Mouse (Mus musculus) myocyte (in vitro differentiated cells): Measurements from ENCODE around the gene Dus1l. TPM values are rescaled to one million over a fixed set of nuclear protein-coding genes. Genes with fewer than 3 reads are reported as not detected.

ENCODE experiments used
- H3K27me3 ChIP-seq: one replicate; pipeline ENCODE4 v1.6.1; 2011; ENCODE audit not compliant: control insufficient read depth, insufficient read depth, insufficient read length
- H3K36me3 ChIP-seq: one replicate; pipeline ENCODE4 v1.6.1; 2011; ENCODE audit not compliant: control insufficient read depth, insufficient read depth
- H3K4me2 ChIP-seq: one replicate; pipeline ENCODE4 v1.6.1; 2011; ENCODE audit warnings: low read depth, control low read depth
- H3K4me3 ChIP-seq: one replicate; pipeline ENCODE4 v1.5.1; 2011; ENCODE audit warnings: mild to moderate bottlenecking, control low read depth, moderate library complexity
- H3K79me2 ChIP-seq: one replicate; pipeline ENCODE4 v1.6.1; 2011; ENCODE audit not compliant: control insufficient read depth, insufficient read depth
- H3ac ChIP-seq: one replicate; pipeline ENCODE4 v1.6.1; 2011; ENCODE audit not compliant: control insufficient read depth, insufficient read length
- CEBPB ChIP-seq: IDR thresholded peaks from 2 replicates; pipeline ENCODE4 v1.6.1; 2011; ENCODE audit warnings: mild to moderate bottlenecking, moderate library complexity; ENCODE audit not compliant: poor library complexity, insufficient read depth, severe bottlenecking
- E2F4 ChIP-seq: IDR thresholded peaks from one replicate; pipeline ENCODE4 v1.6.1; 2011; ENCODE audit warnings: mild to moderate bottlenecking, control low read depth, moderate library complexity; ENCODE audit not compliant: insufficient read depth
- MAX ChIP-seq: IDR thresholded peaks from one replicate; pipeline ENCODE4 v1.6.1; 2011; ENCODE audit warnings: low read depth, mild to moderate bottlenecking, control low read depth
- MYOD1 ChIP-seq, 3 experiments: IDR thresholded peaks; one replicate each; pipeline ENCODE4 v1.6.1; 2011; ENCODE audit warnings: control low read depth in 2 of 3, low read depth in 2 of 3, mild to moderate bottlenecking in 2 of 3, moderate library complexity in 1 of 3; ENCODE audit not compliant: insufficient read length in 2 of 3, control insufficient read depth in 1 of 3
- MYOG ChIP-seq, 3 experiments: IDR thresholded peaks; one replicate each; pipeline ENCODE4 v1.6.1; 2011; ENCODE audit warnings: control low read depth in 2 of 3, low read depth in 2 of 3, mild to moderate bottlenecking in 2 of 3; ENCODE audit not compliant: insufficient read length in 2 of 3, control insufficient read depth in 1 of 3, insufficient read depth in 1 of 3
- POLR2A ChIP-seq: IDR thresholded peaks from one replicate; pipeline ENCODE4 v1.6.1; 2011; ENCODE audit warnings: low read depth, mild to moderate bottlenecking, control low read depth, moderate library complexity; ENCODE audit not compliant: insufficient read length
- POLR2AphosphoS2 ChIP-seq: IDR thresholded peaks from one replicate; pipeline ENCODE4 v1.6.1; 2011; ENCODE audit warnings: low read depth, control low read depth; ENCODE audit not compliant: insufficient read length
- REST ChIP-seq: IDR thresholded peaks from one replicate; pipeline ENCODE4 v1.6.1; 2011; ENCODE audit warnings: mild to moderate bottlenecking, control low read depth, moderate library complexity; ENCODE audit not compliant: insufficient read depth, insufficient read length
- SRF ChIP-seq: IDR thresholded peaks from one replicate; pipeline ENCODE4 v1.6.1; 2011; ENCODE audit warnings: low read depth; ENCODE audit not compliant: control insufficient read depth, insufficient read length
- TCF12 ChIP-seq: IDR thresholded peaks from one replicate; pipeline ENCODE4 v1.6.1; 2011; ENCODE audit warnings: mild to moderate bottlenecking, control low read depth; ENCODE audit not compliant: poor library complexity, insufficient read depth, severe bottlenecking
- TCF3 ChIP-seq: IDR thresholded peaks from one replicate; pipeline ENCODE4 v1.6.1; 2011; ENCODE audit warnings: low read depth, control low read depth; ENCODE audit not compliant: insufficient read length
- USF1 ChIP-seq: IDR thresholded peaks from one replicate; pipeline ENCODE4 v1.6.1; 2011; ENCODE audit warnings: low read depth, mild to moderate bottlenecking, control low read depth, moderate library complexity
- polyA plus RNA-seq: library from polyadenylated mRNA; unstranded; fragments of >200 nt; fragmentation: generic; extraction: Trizol; gene quantifications from one replicate; pipeline ENCODE4 v1.2.1, GENCODE M21; 2012; ENCODE audit warnings: missing spikeins

Gene Dus1l
- polyA plus RNA-seq, 1 experiment = 58.3 TPM

DNA sequence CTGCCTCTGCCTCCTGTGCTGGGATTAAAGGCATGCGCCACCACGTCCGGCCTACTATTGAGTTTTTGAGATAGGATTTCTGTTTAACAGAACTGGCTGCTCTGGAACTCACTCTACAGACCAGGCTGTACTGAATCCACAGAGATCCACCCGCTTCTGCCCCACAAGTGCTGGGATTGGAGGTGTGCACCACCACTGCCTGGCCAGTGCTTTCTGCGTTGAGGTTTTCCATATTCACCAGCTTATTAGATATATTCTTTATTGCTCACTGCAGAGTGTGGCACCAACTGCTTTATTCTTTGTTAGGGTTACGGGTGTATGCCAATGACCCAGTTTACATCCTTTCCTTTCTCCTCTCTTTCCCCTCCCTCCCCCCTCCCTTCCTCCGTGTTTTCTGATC, 8.1 kb upstream of the Dus1l start:
- H3ac ChIP-seq = no peak overlapping the region
- no peaks in the 10 kb centered on the region for H3K27me3 ChIP-seq
- TF ChIP-seq E2F4 = no peak
- no peak for TF ChIP-seq REST
- no peak for TF ChIP-seq TCF12
- peak; percentile 79 for TF ChIP-seq POLR2AphosphoS2
- no peak overlapping the region for H3K4me3 ChIP-seq
- H3K4me2 ChIP-seq = no peak overlapping the region
- peaks cover 26% of the 10 kb centered on the region for H3K36me3 ChIP-seq
- no peaks in the 10 kb centered on the region for H3K79me2 ChIP-seq

DNA sequence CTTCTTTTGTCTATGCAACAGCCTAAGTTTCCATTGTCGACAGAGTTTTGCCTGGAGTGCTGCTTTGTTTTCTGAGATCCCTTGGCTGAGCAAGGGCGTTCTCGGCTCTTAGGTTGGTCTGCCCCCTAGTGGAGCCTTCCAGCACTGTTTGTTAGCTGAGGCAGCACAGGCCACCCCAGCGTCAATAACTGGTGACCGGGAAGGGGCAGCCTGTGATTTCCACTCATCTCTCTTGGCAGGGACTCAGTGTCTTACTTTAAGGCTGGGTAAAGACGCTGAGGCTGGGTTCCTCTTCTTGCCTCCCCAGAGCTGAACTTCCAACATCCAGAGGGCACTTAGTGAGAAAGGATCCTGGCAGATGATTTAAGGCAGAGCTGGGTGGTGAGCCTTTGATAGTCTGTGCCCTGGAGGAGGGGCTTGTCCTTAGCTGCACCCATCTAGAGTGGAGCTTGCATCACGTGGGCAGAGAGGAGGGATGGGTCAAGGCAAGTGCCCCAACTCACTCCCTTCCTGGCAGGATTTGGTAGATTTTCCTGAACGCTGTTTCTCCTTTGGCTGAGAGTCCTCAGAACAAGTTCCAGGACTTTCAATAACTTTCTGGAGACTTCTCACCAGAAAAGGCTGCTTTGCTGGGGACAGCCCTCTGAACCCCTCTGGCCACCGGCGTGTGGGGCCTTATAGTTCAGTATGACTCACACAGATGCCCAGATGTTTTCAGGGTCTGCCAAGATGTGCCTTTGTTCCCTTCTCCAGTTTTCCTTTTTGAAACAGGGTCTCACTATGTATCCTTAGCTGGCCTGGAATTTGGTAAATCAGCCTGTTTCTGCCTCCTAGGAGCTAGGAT, 4.1 kb upstream of the Dus1l start:
- Histone ChIP-seq H3ac (no peak overlapping the region), H3K4me3 (no peak overlapping the region), H3K27me3 (no peaks in the 10 kb centered on the region), H3K79me2 (peaks cover 8% of the 10 kb centered on the region), H3K36me3 (no peaks in the 10 kb centered on the region), H3K4me2 (peak overlapping the region; percentile 65)
- no peak for TF ChIP-seq MYOG (IDR thresholded peaks at IDR 0.05; ENCODE audit: control insufficient read depth in 1 of 3, insufficient read depth in 1 of 3, insufficient read length in 2 of 3, low read depth in 2 of 3)
- peak; percentile 28 for TF ChIP-seq POLR2AphosphoS2
- TF ChIP-seq USF1 = peak; percentile 100
- peak; percentile 57 for TF ChIP-seq POLR2A

DNA sequence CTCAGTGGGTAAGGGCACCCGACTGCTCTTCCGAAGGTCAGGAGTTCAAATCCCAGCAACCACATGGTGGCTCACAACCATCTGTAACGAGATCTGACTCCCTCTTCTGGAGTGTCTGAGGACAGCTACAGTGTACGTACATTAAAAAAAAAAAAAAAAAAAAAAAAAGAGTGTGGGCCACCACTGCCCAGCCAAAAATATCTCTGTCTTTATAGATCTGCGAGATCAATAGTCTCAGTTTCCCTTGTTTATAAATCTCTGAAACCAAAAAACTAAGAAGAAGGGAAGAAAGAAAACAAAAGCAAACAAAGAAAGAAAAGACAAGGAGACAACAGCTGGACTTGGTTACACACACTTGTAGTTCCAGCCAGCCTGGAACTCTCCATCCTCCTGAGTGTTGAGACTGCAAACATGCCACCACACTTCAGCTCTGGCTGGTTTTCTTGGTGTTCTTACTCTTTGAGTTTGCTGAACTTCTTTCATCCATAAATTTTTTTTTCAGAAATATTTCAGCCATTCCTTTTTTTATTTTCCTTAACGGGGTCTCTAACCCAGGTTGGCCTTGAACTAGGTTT, 3.2 kb upstream of the Dus1l start:
- TF ChIP-seq TCF12 (no peak), CEBPB (no peak), TCF3 (no peak), USF1 (no peak)
- peak overlapping the region; percentile 65 for H3K4me2 ChIP-seq
- no peak overlapping the region for H3K4me3 ChIP-seq

DNA sequence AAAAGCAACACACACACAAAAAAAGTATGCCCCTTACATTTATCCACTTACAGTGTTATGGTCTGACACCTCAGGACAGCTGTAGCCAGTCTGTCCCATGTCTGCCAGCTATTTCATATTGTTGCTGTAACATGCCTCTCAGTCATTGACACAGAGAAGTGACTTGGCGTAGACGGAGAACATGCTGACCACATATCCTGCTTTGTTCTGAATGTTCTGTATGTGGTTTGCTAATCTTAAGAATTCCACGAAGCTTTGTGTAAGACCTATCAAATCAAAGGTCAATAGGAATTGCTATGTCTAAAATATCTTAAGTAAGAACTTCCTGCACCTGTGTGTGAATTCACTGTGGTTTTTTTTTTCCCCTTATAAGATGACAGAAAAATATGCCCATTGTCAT, 2.0 kb upstream of the Dus1l start:
- no peaks in the 10 kb centered on the region for H3K27me3 ChIP-seq

More for the DNA sequence above, 3.2 kb upstream of the Dus1l start:
- Histone ChIP-seq H3ac (no peak overlapping the region), H3K36me3 (no peaks in the 10 kb centered on the region), H3K27me3 (no peaks in the 10 kb centered on the region), H3K79me2 (peaks cover 16% of the 10 kb centered on the region)

DNA sequence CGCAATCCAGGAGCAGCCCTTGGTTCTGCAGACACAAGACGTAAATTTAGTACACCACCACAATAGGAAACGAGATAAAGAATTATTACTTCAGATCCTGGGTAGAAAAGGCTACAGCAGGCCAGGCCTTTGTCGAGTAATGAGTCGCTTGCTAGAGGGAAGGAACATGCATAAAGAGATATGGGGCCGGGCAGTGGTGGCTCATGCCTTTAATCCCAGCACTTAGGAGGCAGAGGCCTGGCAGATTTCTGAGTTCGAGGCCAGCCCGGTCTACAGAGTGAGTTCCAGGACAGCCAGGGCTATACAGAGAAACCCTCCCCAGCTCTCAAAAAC, 377 bp upstream of the Dus1l start:
- H3K4me3 ChIP-seq = peak overlapping the region; percentile 79
- no peaks in the 10 kb centered on the region for H3K36me3 ChIP-seq
- peak overlapping the region; percentile 79 for H3K4me2 ChIP-seq
- H3K79me2 ChIP-seq = peaks cover 16% of the 10 kb centered on the region
- no peaks in the 10 kb centered on the region for H3K27me3 ChIP-seq
- peak overlapping the region; percentile 62 for H3ac ChIP-seq
- no peak for TF ChIP-seq REST
- TF ChIP-seq POLR2AphosphoS2 = no peak
- no peak for TF ChIP-seq POLR2A
- TF ChIP-seq SRF = no peak
- TF ChIP-seq MAX = no peak
- TF ChIP-seq MYOG (IDR thresholded peaks at IDR 0.05; ENCODE audit: control insufficient read depth in 1 of 3, insufficient read depth in 1 of 3, insufficient read length in 2 of 3, low read depth in 2 of 3) = no peak
- TF ChIP-seq USF1 = no peak

More for the DNA sequence above, 2.0 kb upstream of the Dus1l start:
- no peak overlapping the region for H3K4me3 ChIP-seq
- peaks cover 16% of the 10 kb centered on the region for H3K79me2 ChIP-seq
- no peak overlapping the region for H3K4me2 ChIP-seq
- H3ac ChIP-seq = no peak overlapping the region
- no peaks in the 10 kb centered on the region for H3K36me3 ChIP-seq
- TF ChIP-seq CEBPB (no peak), MYOD1 (IDR thresholded peaks at IDR 0.05; ENCODE audit: control insufficient read depth in 1 of 3, insufficient read length in 2 of 3, low read depth in 2 of 3) (no peak), MAX (no peak), TCF3 (no peak), MYOG (IDR thresholded peaks at IDR 0.05; ENCODE audit: control insufficient read depth in 1 of 3, insufficient read depth in 1 of 3, insufficient read length in 2 of 3, low read depth in 2 of 3) (no peak), TCF12 (no peak), POLR2A (no peak), SRF (no peak), POLR2AphosphoS2 (no peak), REST (no peak), USF1 (no peak), E2F4 (no peak)

DNA sequence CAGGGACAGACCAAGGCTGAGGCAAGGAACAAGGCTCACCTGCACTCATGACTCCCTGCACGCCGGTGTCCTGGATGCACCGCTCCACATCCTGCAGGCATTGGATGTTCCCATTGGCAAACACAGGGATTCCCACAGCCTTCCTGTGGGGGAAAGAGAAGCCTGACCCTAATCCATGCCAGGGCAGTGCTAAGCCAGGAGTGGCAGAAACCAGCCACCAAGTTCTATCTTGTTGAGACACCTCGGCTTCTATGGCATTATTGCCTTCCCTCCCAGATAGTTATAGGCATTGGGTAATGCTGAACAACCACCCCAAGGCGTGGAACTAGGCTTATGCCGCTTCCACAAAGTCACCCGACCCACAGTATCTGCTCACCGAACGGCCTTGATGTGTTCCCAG, 3.6 kb downstream of the Dus1l start:
- Histone ChIP-seq H3K79me2 (peaks cover 16% of the 10 kb centered on the region), H3K36me3 (peaks cover 15% of the 10 kb centered on the region), H3K4me3 (no peak overlapping the region), H3K4me2 (no peak overlapping the region), H3K27me3 (no peaks in the 10 kb centered on the region), H3ac (no peak overlapping the region)
- TF ChIP-seq REST (no peak), MYOG (IDR thresholded peaks at IDR 0.05; ENCODE audit: control insufficient read depth in 1 of 3, insufficient read depth in 1 of 3, insufficient read length in 2 of 3, low read depth in 2 of 3) (no peak), CEBPB (no peak)
